Mouse (Mus musculus) myocyte (in vitro differentiated cells): ENCODE measurements at regions not wholly inside any gene's neighbourhood (a gene's known extent, or its start where the extent isn't known, plus 50 kb on each side); places are given as distances from the start of the nearest gene placed in this dataset.

ENCODE experiments used
- CEBPB ChIP-seq: IDR thresholded peaks from 2 replicates; pipeline ENCODE4 v1.6.1; 2011; ENCODE audit warnings: mild to moderate bottlenecking, moderate library complexity; ENCODE audit not compliant: poor library complexity, insufficient read depth, severe bottlenecking
- E2F4 ChIP-seq: IDR thresholded peaks from one replicate; pipeline ENCODE4 v1.6.1; 2011; ENCODE audit warnings: mild to moderate bottlenecking, control low read depth, moderate library complexity; ENCODE audit not compliant: insufficient read depth
- MAX ChIP-seq: IDR thresholded peaks from one replicate; pipeline ENCODE4 v1.6.1; 2011; ENCODE audit warnings: low read depth, mild to moderate bottlenecking, control low read depth
- MYOG ChIP-seq, 3 experiments: IDR thresholded peaks; one replicate each; pipeline ENCODE4 v1.6.1; 2011; ENCODE audit warnings: control low read depth in 2 of 3, low read depth in 2 of 3, mild to moderate bottlenecking in 2 of 3; ENCODE audit not compliant: insufficient read length in 2 of 3, control insufficient read depth in 1 of 3, insufficient read depth in 1 of 3
- POLR2A ChIP-seq: IDR thresholded peaks from one replicate; pipeline ENCODE4 v1.6.1; 2011; ENCODE audit warnings: low read depth, mild to moderate bottlenecking, control low read depth, moderate library complexity; ENCODE audit not compliant: insufficient read length
- USF1 ChIP-seq: IDR thresholded peaks from one replicate; pipeline ENCODE4 v1.6.1; 2011; ENCODE audit warnings: low read depth, mild to moderate bottlenecking, control low read depth, moderate library complexity

DNA sequence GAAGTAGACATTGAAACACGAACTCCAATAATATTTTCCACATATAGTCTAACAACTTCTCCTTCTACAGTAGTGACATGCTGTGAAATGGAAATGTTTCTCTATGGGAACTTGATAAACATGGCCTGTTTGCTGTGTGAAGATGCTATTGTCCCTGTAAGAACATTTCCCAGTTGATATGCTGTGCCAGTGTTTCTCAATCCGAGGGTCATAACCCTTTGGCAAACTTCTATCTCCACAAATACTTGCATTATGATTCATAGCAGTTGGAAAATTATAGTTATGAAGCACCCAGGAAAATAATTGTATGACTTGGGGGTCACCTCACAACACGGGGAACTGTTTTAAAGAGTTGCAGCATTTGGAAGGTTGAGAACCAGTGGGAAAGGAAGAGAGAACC, 57.1 kb upstream of the Htr1f start:
- TF ChIP-seq MYOG (IDR thresholded peaks at IDR 0.05; ENCODE audit: control insufficient read depth in 1 of 3, insufficient read depth in 1 of 3, insufficient read length in 2 of 3, low read depth in 2 of 3) (no peak), MAX (no peak), POLR2A (no peak), CEBPB (peak; percentile 19; the same call in 1 of the 2 replicates), E2F4 (no peak), USF1 (no peak)
